Mouse (Mus musculus) G1E (cell line): ENCODE results near the gene Kcnh7.

Source experiments
- CTCF ChIP-seq: IDR thresholded peaks from 2 replicates; pipeline ENCODE4 v1.5.1; 2012; ENCODE audit warnings: low read depth, low read length, inconsistent platforms, mixed read lengths
- TAL1 ChIP-seq: conservative IDR thresholded peaks from 2 replicates; pipeline ENCODE4 v1.6.1; 2012; ENCODE audit warnings: low read depth, low read length, inconsistent platforms, mixed read lengths

DNA sequence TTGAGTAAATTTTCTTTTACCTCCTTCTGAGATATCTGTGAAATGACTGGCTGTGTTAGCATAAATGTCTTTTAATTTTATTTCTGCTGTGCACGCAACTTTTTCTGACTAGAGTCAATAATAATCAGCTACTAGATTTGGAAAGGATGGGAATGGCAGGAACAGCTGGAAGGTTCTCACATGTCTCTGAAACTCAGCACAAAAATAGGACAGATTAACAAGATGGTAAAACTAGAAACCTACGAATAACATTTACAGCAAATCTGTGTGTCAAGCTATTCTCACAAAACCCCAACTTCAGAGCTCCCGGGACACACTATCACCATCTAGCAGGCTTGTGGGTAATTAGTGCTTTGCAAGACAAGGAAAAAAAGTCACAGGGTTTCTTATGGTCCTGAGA is 134.2 kb downstream of the Kcnh7 start:
- TF ChIP-seq CTCF (no peak), TAL1 (no peak)
